Mouse (Mus musculus): Measurements from ENCODE around the gene Olfr959.

The Olfr959 gene

GRCm38 (mm10) chr9:39575469-39575868 is at the start of gene Olfr959:
TSS of gene Olfr959 (minus strand) at chr9:39575569.
- DNase-seq (ENCODE audit: low spot score) = no peak

- DNase-seq (ENCODE audit: low spot score) = no peak
These were observed 49.3 kb upstream of the Olfr959 start for GRCm38 (mm10) chr9:39624711-39625110.

- no peak for DNase-seq (ENCODE audit: low spot score)
These were observed 48.4 kb upstream of the Olfr959 start for GRCm38 (mm10) chr9:39623783-39624182.

GRCm38 (mm10) chr9:39621073-39621472 is 45.7 kb upstream of the Olfr959 start, which contains the start of gene Olfr960:
TSS of gene Olfr960 (plus strand) at chr9:39621373.
- DNase-seq (ENCODE audit: low spot score) = no peak

GRCm38 (mm10) chr9:39611953-39612352 is 36.6 kb upstream of the Olfr959 start:
- no peak for DNase-seq (ENCODE audit: low spot score)

GRCm38 (mm10) chr9:39610355-39610754 is 35.0 kb upstream of the Olfr959 start, which contains the start of gene Olfr148:
TSS of gene Olfr148 (plus strand) at chr9:39610655.
- no peak for DNase-seq (ENCODE audit: low spot score)

- DNase-seq (ENCODE audit: low spot score) = no peak
These were observed 33.1 kb upstream of the Olfr959 start for GRCm38 (mm10) chr9:39608497-39608896.

GRCm38 (mm10) chr9:39603999-39604453 is 28.7 kb upstream of the Olfr959 start, which contains the start of gene AW551984:
TSS of gene AW551984 (minus strand) at chr9:39604403.
- no peak for DNase-seq (ENCODE audit: low spot score)

- DNase-seq (ENCODE audit: low spot score) = peak; percentile 48
These were observed 28.0 kb upstream of the Olfr959 start for GRCm38 (mm10) chr9:39603333-39603845.

- DNase-seq (ENCODE audit: low spot score) = no peak
These were observed 27.4 kb upstream of the Olfr959 start for GRCm38 (mm10) chr9:39602536-39603332.

- no peak for DNase-seq (ENCODE audit: low spot score)
These were observed 1.7 kb upstream of the Olfr959 start for GRCm38 (mm10) chr9:39577050-39577449.

- DNase-seq (ENCODE audit: low spot score) = no peak
These were observed 17.1 kb downstream of the Olfr959 start for GRCm38 (mm10) chr9:39558349-39558647.

GRCm38 (mm10) chr9:39557529-39558348 is 17.6 kb downstream of the Olfr959 start:
- DNase-seq (ENCODE audit: low spot score) = no peak

GRCm38 (mm10) chr9:39553946-39554345 is 21.4 kb downstream of the Olfr959 start, which contains the start of gene Olfr958:
TSS of gene Olfr958 (minus strand) at chr9:39554054.
- DNase-seq (ENCODE audit: low spot score) = no peak

GRCm38 (mm10) chr9:39550806-39551205 is 24.6 kb downstream of the Olfr959 start:
- DNase-seq (ENCODE audit: low spot score) = no peak

- no peak for DNase-seq (ENCODE audit: low spot score)
These were observed 51.6 kb downstream of the Olfr959 start for GRCm38 (mm10) chr9:39523616-39524285.

All from testis, postnatal 10 days (tissue).